Mouse (Mus musculus) brain, embryonic 14.5 days (tissue): ENCODE measurements around the gene Mpped1. TPM values are rescaled to one million over a fixed set of nuclear protein-coding genes. Genes with fewer than 3 reads are reported as not detected.

Source experiments
- DNase-seq: peaks from one replicate; pipeline ENCODE4 v3.0.0-alpha.2; 2011; ENCODE audit warnings: low read depth
- CTCF ChIP-seq: fragments of 200-500 bp; IDR thresholded peaks from 2 replicates; pipeline ENCODE4 v1.5.1; 2012; ENCODE audit warnings: inconsistent platforms, mild to moderate bottlenecking, moderate library complexity, borderline replicate concordance; ENCODE audit not compliant: insufficient read depth, insufficient read length; ENCODE audit errors: extremely low read depth
- POLR2A ChIP-seq: fragments of 200-500 bp; IDR thresholded peaks from 2 replicates; pipeline ENCODE4 v1.6.1; 2012; ENCODE audit warnings: mild to moderate bottlenecking, inconsistent platforms, borderline replicate concordance; ENCODE audit not compliant: poor library complexity, insufficient read depth, insufficient read length, severe bottlenecking; ENCODE audit errors: extremely low read depth
- polyA plus RNA-seq: library from polyadenylated mRNA; depleted of rRNA; stranded (reverse); fragments of >200 nt; gene quantifications from 2 replicates; pipeline ENCODE4 v1.2.3, GENCODE M21; 2012

The Mpped1 gene
- polyA plus RNA-seq, 1 experiment, result 51.5 TPM

DNA sequence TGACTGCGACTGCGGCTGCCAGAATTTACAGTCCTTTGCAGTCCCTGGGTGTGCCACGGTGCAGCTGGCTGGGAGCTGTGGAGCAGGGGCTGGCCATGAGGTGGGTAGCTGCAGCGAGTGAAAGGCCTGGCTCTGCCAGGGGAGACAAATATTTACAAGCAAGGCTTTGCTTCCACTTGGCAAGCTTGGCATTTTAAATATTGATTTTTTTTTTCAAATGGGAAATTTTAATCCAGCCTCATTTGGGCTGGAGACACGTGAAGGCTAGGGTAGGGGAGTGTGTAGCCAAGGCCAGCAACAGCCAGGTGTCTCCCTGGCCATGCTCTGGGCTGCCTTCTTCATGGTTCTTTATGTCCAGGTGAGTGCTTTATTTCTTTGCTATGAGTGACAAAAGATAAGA lies 21.7 kb downstream of the Mpped1 start:
- DNase-seq, result no peak
- TF ChIP-seq CTCF (no peak), POLR2A (no peak)

DNA sequence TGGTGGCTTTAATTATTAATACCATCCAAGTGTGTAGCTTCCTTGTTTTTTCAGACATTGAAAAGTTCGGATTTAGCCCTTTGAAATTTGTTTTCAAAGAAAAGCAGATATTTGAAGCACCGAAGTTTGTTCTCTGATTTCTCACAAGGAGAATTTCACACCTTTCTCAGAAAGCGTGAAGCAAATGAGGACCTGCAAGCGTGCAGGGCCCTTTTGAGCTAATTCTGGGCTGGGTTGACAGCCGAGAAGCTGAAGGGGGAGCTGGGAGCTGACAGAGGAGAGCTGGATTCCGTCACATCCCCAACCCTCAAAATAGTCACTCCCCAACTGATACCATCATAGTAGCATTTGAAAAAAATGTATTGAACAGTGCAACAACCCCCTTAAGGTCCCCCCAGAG lies 34.8 kb downstream of the Mpped1 start:
- no peak for DNase-seq
- no peak for TF ChIP-seq POLR2A
- no peak for TF ChIP-seq CTCF

GRCm38 (mm10) chr15:83828011-83828410 lies 48.7 kb downstream of the Mpped1 start:
- no peak for TF ChIP-seq POLR2A
- no peak for TF ChIP-seq CTCF

DNA sequence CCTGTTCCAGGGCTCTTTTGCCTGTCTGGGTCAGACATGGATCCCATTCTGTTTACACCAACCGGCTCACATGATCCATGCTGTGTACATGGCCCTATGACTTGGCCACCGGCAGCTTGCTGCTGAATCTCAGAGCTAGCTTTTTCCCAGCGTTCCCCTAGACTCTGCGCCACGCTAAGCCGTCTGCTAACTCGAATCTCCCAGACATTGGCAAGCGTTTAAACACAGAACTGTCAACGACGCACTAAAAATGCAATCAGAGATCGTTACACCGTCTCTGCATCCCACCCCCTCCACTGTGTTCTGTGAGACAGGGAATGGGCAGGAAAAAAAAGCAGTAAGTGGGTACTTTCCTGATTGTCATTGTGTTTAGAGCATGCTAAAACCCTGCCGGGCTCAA lies 50.0 kb downstream of the Mpped1 start:
- DNase-seq, result peak; percentile 73
- TF ChIP-seq POLR2A (no peak), CTCF (no peak)

More at GRCm38 (mm10) chr15:83828011-83828410, 48.7 kb downstream of the Mpped1 start:
- DNase-seq, result no peak

DNA sequence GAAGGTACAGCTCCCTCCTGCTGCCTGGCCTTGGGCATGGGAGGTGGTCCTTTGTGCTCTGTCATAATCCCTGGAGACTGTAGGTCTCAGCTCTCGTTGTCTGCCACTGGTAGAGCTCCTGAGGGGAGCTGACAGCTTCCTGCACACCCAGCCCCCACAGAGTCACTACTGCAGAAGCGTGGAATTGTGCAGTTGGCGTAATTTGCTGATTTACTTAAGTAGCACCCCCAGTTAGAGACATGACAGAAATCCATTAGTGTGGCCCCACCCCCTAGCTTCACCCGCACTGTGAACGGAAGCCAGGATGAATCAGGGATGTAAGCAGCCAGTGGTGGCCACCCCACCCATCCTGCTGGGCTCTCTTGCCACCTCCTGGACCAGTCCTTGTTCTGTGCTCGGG lies 53.0 kb downstream of the Mpped1 start:
- peak; percentile 59 for DNase-seq

GRCm38 (mm10) chr15:83840950-83841719 lies 61.9 kb downstream of the Mpped1 start:
- TF ChIP-seq POLR2A (no peak), CTCF (no peak)
- peak; percentile 44 for DNase-seq

More for the DNA sequence above, 53.0 kb downstream of the Mpped1 start:
- no peak for TF ChIP-seq CTCF
- no peak for TF ChIP-seq POLR2A

DNA sequence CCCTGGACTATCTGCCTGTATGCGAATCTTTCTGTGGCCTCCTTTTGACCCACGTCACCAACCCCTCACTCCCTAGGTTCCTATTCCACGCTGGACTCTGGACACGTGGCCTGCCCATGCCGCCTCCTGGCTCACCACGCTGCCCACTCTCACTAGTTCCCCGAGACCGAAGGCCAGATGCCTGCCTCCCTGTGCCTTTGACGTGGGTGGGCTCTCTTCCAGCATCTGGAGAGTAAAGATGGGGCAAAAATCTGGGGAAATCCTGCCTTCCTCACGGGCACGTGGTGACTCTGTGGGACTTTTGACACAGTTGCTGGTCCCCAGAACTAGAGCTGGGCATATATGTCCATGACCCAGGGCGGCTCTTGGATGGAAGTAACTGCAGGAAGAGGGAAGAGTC lies 63.2 kb downstream of the Mpped1 start:
- TF ChIP-seq CTCF, result no peak
- TF ChIP-seq POLR2A, result no peak
- DNase-seq, result peak; percentile 35

GRCm38 (mm10) chr15:83842915-83843789 lies 63.9 kb downstream of the Mpped1 start:
- TF ChIP-seq CTCF, result no peak
- no peak for TF ChIP-seq POLR2A
- DNase-seq, result peak; percentile 88

DNA sequence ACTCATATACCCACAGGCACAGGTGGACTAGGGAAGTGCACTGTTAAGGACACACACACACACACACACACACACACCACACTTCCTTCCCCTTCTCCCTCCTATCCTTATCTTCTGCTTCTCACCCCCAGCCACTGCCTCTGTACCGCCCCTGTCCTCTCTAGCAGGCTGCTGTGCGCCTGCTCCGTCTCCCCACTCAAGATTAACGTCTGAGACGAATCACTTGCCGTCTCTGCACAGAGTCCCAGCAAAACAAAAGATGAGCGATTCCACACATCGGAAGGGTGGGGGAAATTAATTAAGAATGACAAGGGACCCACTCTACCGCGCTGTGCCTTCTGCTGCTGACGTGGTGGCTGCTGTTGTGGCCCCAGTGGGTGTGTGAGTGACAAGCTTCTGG lies 66.5 kb downstream of the Mpped1 start:
- peak; percentile 67 for DNase-seq
- no peak for TF ChIP-seq CTCF
- no peak for TF ChIP-seq POLR2A

DNA sequence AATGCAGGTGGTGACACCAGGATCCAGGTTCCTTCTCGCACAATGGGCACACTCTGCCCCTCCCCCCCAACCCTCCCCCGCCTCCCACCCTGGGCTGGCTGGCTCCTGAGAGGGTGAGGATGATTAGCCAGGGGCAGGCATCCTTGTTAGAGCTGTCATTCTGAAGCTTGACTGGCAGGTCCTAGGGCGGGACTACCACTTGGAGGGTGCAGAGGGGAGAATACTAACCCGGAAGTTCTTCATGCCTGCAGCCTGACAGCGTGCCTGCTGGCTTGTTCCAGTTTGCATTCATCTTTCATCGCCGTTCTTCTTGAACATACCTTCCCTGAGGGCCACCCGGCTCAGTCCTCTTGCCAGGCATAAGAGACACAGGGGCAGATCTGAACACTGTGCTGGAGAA lies 67.3 kb downstream of the Mpped1 start:
- TF ChIP-seq CTCF (no peak), POLR2A (no peak)

DNA sequence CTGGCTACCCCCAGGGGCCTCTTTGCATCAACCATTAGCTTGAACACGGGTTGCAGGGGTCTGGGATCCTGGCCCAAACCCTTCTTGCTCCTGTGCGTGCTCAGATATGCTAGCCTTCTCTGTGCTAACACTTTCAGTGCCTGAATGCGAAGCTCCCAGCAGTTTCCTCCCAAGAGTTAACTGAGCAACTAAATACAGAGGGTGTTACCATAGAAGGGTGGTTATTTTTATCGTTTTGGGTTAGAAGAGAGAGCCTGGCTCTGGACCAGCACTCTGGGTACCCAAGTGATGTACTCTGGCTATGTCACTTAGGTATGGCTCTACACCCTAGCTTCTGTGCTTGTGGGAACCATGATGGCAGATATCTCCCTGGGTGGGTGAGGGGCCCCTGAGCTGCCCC lies 68.2 kb downstream of the Mpped1 start:
- DNase-seq, result no peak
- no peak for TF ChIP-seq POLR2A
- no peak for TF ChIP-seq CTCF

More for the DNA sequence above, 67.3 kb downstream of the Mpped1 start:
- peak; percentile 53 for DNase-seq
